ENCODE assay signal across 13 mouse cellular contexts in genomic region chr5:32414461-32414985, GRCm38 (mm10). TPM values are rescaled to one million over a fixed set of nuclear protein-coding genes. Genes with fewer than 3 reads are reported as not detected.
DNase-seq lines count a peak whose midpoint lies in the region; ATAC-seq lines count a peak whose summit lies in the region.
"Had no signal": no experiment of that assay in that cellular context is flagged by ENCODE, and none has a peak within 500 bp of the region (broad histone marks: within the 10 kb centered on the region; RNA-seq: fewer than 3 reads in every experiment).

No protein-coding gene starts in this region.

- 64% methylated on average over 5 of the region's 5 CpGs for WGBS in lung, embryonic 16.5 days
- WGBS in heart, embryonic 15.5 days: 60% methylated on average over 5 of the region's 5 CpGs
- 65% methylated on average over 5 of the region's 5 CpGs for WGBS in stomach, embryonic 15.5 days
- WGBS in forebrain, embryonic 10.5 days: 88% methylated on average over 5 of the region's 5 CpGs

- H3K4me1 ChIP-seq in lung, embryonic 16.5 days (replicated peaks; ENCODE audit: control insufficient read depth, insufficient read depth, low read length): peaks cover 31% of the 10 kb centered on the region
- peaks cover 50% of the 10 kb centered on the region for H3K4me1 ChIP-seq in heart, embryonic 15.5 days (replicated peaks)
- peaks cover 7% of the 10 kb centered on the region; the same call in 1 of the 2 replicates for H3K4me1 ChIP-seq in stomach, embryonic 15.5 days
- H3K4me1 ChIP-seq in forebrain, embryonic 10.5 days: peaks cover 20% of the 10 kb centered on the region

- no peaks in the 10 kb centered on the region for H3K9me3 ChIP-seq in lung, embryonic 16.5 days (ENCODE audit: control insufficient read depth, low read length)
- no peaks in the 10 kb centered on the region for H3K9me3 ChIP-seq in heart, embryonic 15.5 days (replicated peaks)
- H3K9me3 ChIP-seq in stomach, embryonic 15.5 days: no peaks in the 10 kb centered on the region
- no peaks in the 10 kb centered on the region for H3K9me3 ChIP-seq in forebrain, embryonic 10.5 days
- H3K9me3 ChIP-seq: embryonic facial prominence, embryonic 13.5 days had no signal

- no peak overlapping the region for H3K9ac ChIP-seq in lung, embryonic 16.5 days (ENCODE audit: low read length)
- H3K9ac ChIP-seq in heart, embryonic 15.5 days: no peak overlapping the region
- H3K9ac ChIP-seq in stomach, embryonic 15.5 days: no peak overlapping the region
- H3K9ac ChIP-seq: embryonic facial prominence, embryonic 13.5 days had no signal

- peak overlapping the region; percentile 55 for H3K27ac ChIP-seq in lung, embryonic 16.5 days (ENCODE audit: low read length)
- H3K27ac ChIP-seq in heart, embryonic 15.5 days: peak overlapping the region; percentile 79
- 0 out of 2 replicates have a peak overlapping the region, but pooled peaks have one; percentile 16 for H3K27ac ChIP-seq in stomach, embryonic 15.5 days
- no peak overlapping the region for H3K27ac ChIP-seq in forebrain, embryonic 10.5 days
- H3K27ac ChIP-seq: hindbrain, postnatal 0 days had no signal

- peak; percentile 78 for ATAC-seq in frontal cortex, adult (ENCODE audit: low TSS enrichment)
- ATAC-seq in lung, embryonic 16.5 days (ENCODE audit: low read depth): no peak
- ATAC-seq in heart, embryonic 15.5 days (replicated peaks; ENCODE audit: insufficient number of reproducible peaks, insufficient read depth, low FRiP score, low read depth): no peak
- no peak for ATAC-seq in stomach, embryonic 15.5 days (ENCODE audit: insufficient read depth, low FRiP score, low read depth)
- ATAC-seq: hindbrain, postnatal 0 days had no signal

- no peaks in the 10 kb centered on the region for H3K27me3 ChIP-seq in lung, embryonic 16.5 days (ENCODE audit: control insufficient read depth, insufficient read depth, low read depth, low read length)
- H3K27me3 ChIP-seq in heart, embryonic 15.5 days: no peaks in the 10 kb centered on the region
- H3K27me3 ChIP-seq in stomach, embryonic 15.5 days (replicated peaks): no peaks in the 10 kb centered on the region
- H3K27me3 ChIP-seq in forebrain, embryonic 10.5 days (ENCODE audit: poor library complexity, severe bottlenecking): no peaks in the 10 kb centered on the region
- H3K27me3 ChIP-seq: embryonic facial prominence, embryonic 13.5 days had no signal

- DNase-seq in frontal cortex, postnatal 14 days (ENCODE audit: low spot score in 2 of 2): no peak
- no peak for DNase-seq in lung, adult 18-20 months
- no peak for DNase-seq in forebrain, embryonic 10.5 days (ENCODE audit: extremely low spot score, low spot score)
- DNase-seq in thymus, postnatal 10 days (ENCODE audit: low spot score in 2 of 2): no peak
- DNase-seq: cerebellum, adult 9-11 months; thymus, postnatal 25 days had no signal

- no peak overlapping the region for H3K4me2 ChIP-seq in lung, embryonic 16.5 days (ENCODE audit: low read depth, low read length)
- no peak overlapping the region for H3K4me2 ChIP-seq in heart, embryonic 15.5 days
- no peak overlapping the region for H3K4me2 ChIP-seq in stomach, embryonic 15.5 days
- H3K4me2 ChIP-seq: embryonic facial prominence, embryonic 13.5 days had no signal

- no peak overlapping the region for H3K4me3 ChIP-seq in lung, embryonic 16.5 days (ENCODE audit: low read length)
- no peak overlapping the region for H3K4me3 ChIP-seq in heart, embryonic 15.5 days
- no peak overlapping the region for H3K4me3 ChIP-seq in stomach, embryonic 15.5 days (replicated peaks)
- no peak overlapping the region for H3K4me3 ChIP-seq in forebrain, embryonic 10.5 days
- H3K4me3 ChIP-seq: embryonic facial prominence, embryonic 13.5 days; layer of hippocampus, adult 2 months had no signal

- H3K36me3 ChIP-seq in lung, embryonic 16.5 days (ENCODE audit: control insufficient read depth, insufficient read depth, low read length): no peaks in the 10 kb centered on the region
- H3K36me3 ChIP-seq in heart, embryonic 15.5 days: no peaks in the 10 kb centered on the region
- no peaks in the 10 kb centered on the region for H3K36me3 ChIP-seq in stomach, embryonic 15.5 days
- no peaks in the 10 kb centered on the region for H3K36me3 ChIP-seq in forebrain, embryonic 10.5 days (replicated peaks)
- H3K36me3 ChIP-seq: embryonic facial prominence, embryonic 13.5 days had no signal

RNA-seq across cellular contexts. Expression of gene Ppp1cb, which starts 44.1 kb away (rescaled TPM):
- 192 and 200 TPM in 2 replicates for polyA plus RNA-seq in lung, embryonic 16.5 days (2015; fragmentation: Nextera tagmentation; extraction: Ambion mirVana)
- 212 and 253 TPM in 2 replicates for polyA plus RNA-seq in heart, embryonic 15.5 days (2015; fragmentation: Nextera tagmentation; extraction: Ambion mirVana)
- polyA plus RNA-seq in stomach, embryonic 15.5 days (2015; fragmentation: Nextera tagmentation; extraction: Ambion mirVana): 234 and 253 TPM in 2 replicates
- 214 and 230 TPM in 2 replicates for polyA plus RNA-seq in forebrain, embryonic 10.5 days (2016; fragmentation: Nextera tagmentation; extraction: Ambion mirVana)
